Mouse (Mus musculus): Measurements from ENCODE around the gene Ccdc170. TPM values are rescaled to one million over a fixed set of nuclear protein-coding genes. Genes with fewer than 3 reads are reported as not detected.
A peak's percentile ranks its signal among the peaks of the same experiment; 100 is the strongest.
"Not testable (repeated sequence)": the region's sequence is repeated elsewhere in the genome, so short reads cannot be mapped to it uniquely, and the experiment has no call there.

The Ccdc170 gene
- polyA plus RNA-seq (2015; fragmentation: Nextera tagmentation; extraction: Ambion mirVana), result 0.13 TPM in 1 of 2 replicates, not detected in the other

DNA sequence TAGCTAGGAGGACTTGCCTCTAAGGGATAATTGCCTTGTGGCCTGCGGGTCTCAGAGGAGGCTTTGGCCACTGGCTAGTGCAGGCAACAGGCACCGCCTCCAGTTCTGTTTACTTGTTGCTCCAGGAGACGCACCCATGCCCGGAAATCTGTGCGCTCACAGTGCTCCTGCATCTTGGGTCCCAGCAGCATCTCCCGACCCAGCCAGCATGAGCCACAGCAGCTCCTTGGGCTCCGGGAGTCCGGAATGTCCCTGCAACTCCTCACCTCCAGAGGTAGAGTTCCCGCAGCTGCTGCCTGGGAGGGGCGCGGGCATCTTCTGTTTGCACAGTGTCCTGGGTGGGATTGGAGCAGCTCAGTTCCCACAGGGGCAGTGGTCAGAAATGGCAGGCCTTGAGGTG is at the start of gene Ccdc170:
Gene Ccdc170, plus strand, starts transcription at position 148 of the 400 bp plus-strand sequence.
- no peak within 1 kb of the TSS for H3K4me2 ChIP-seq (replicated peaks; ENCODE audit: low read depth)
- 30% methylated on average over 11 of the region's 11 CpGs for WGBS

DNA sequence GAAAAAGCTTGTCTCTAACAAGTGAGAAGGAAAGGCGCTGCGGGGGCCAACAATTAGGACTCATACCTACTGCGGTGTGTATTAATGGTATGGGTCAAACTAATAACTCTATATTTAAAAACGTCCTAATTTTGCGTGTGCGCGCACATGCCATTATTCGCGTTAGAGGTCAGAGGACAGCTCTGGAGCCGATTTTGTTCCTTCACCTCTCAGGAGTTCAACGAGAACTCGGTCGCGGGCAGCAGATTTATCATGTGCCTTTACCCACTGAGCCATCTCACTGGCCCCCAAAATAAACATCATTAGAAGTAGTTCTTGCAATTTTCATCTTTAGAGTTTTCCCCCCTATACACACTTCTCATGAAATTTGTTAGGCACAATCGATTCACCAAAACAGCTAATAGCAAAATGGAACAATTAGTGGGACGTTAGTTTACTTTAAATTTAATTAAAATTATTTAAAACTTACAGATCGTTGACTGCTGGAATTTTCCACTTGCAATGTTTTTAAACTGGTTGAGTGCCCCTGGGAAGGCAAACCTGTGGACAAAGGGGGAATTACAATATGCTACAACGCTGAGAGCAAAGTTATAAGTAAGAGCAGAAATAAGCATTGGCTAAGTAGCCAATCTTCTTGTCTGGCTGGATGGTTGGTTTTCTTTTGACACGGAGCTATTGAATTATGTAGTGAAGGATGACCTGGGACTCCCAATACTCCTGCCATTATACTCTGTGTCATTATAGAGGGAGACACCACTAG is 49.1 kb upstream of the Ccdc170 start:
- H3K4me2 ChIP-seq (replicated peaks; ENCODE audit: low read depth), result peak overlapping the region; percentile 61
- TF ChIP-seq CTCF (IDR thresholded peaks at IDR 0.05; ENCODE audit: low read depth), result peak; percentile 50
- ATAC-seq, result no peak
- H3K4me1 ChIP-seq (replicated peaks; ENCODE audit: control insufficient read depth, insufficient read depth, low read length), result no peaks in the 10 kb centered on the region
- peak overlapping the region; percentile 68 for H3K4me3 ChIP-seq (ENCODE audit: low read depth, low read length)
- peak overlapping the region; percentile 73 for H3K9ac ChIP-seq (ENCODE audit: low read depth, low read length)
- H3K27ac ChIP-seq (ENCODE audit: low read depth, low read length), result peak overlapping the region; percentile 91
- H3K9me3 ChIP-seq (ENCODE audit: control insufficient read depth), result no peaks in the 10 kb centered on the region
- H3K36me3 ChIP-seq (ENCODE audit: control insufficient read depth, insufficient read depth), result peaks cover 11% of the 10 kb centered on the region; the same call in 1 of the 2 replicates
- no peaks in the 10 kb centered on the region for H3K27me3 ChIP-seq (replicated peaks; ENCODE audit: control insufficient read depth, insufficient read depth, low read length)
- 7% methylated on average over 19 of the region's 19 CpGs for WGBS

More for the DNA sequence above, at the start of gene Ccdc170:
- Histone ChIP-seq H3K9ac (ENCODE audit: low read depth, low read length) (no peak within 1 kb of the TSS), H3K27me3 (replicated peaks; ENCODE audit: control insufficient read depth, insufficient read depth, low read length) (no peaks in the 10 kb centered on the region), H3K4me1 (replicated peaks; ENCODE audit: control insufficient read depth, insufficient read depth, low read length) (no peaks in the 10 kb centered on the region), H3K4me3 (ENCODE audit: low read depth, low read length) (no peak within 1 kb of the TSS), H3K36me3 (ENCODE audit: control insufficient read depth, insufficient read depth) (no peaks in the 10 kb centered on the region), H3K27ac (ENCODE audit: low read depth, low read length) (no peak within 1 kb of the TSS), H3K9me3 (ENCODE audit: control insufficient read depth) (no peaks in the 10 kb centered on the region)
- ATAC-seq, result no peak
- no peak for TF ChIP-seq CTCF (IDR thresholded peaks at IDR 0.05; ENCODE audit: low read depth)

DNA sequence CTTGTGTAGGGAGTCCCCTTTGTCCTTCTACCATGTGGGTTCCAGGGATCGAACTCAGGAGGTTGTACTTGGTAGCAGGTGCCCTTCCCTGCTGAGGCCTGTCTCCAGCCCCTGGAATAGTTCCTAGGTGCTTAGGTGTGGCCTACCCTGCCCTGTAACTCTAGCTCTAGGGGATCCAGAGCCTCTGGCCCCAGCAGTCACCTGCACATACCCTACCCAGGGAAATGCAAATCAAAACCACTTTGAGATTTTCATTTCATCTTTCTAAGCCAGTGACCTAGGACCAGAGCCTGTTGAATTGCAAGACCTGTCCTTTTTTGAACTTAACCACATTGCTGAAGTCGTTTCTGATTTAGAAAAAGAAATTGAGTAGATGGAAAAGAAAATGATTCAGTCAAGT is 48.4 kb upstream of the Ccdc170 start:
- not testable (repeated sequence) for H3K4me2 ChIP-seq (replicated peaks; ENCODE audit: low read depth); H3K36me3 ChIP-seq (ENCODE audit: control insufficient read depth, insufficient read depth); H3K4me1 ChIP-seq (replicated peaks; ENCODE audit: control insufficient read depth, insufficient read depth, low read length); ATAC-seq; H3K9me3 ChIP-seq (ENCODE audit: control insufficient read depth); H3K27me3 ChIP-seq (replicated peaks; ENCODE audit: control insufficient read depth, insufficient read depth, low read length); H3K4me3 ChIP-seq (ENCODE audit: low read depth, low read length); H3K27ac ChIP-seq (ENCODE audit: low read depth, low read length); H3K9ac ChIP-seq (ENCODE audit: low read depth, low read length)
- WGBS, result 79% methylated on average over 2 of the region's 2 CpGs

DNA sequence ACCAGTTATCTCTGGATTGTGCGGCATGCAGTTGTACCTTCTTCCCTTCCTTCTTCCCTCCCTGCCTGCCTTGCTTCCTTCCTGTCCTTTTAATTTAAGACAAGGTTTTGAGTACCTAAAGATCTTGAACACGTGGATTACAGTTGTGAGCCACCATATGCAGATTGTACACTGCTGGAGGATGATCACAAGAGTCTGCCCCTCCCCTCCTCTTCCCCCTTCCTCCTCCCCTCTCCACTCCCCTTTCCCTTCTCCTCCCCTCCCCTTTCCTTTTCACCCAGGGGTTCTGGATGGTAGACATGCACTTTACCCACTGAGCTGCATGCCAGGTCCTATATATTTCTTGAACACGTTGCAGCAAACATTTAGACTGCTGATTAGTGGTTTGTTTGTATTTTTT is 46.9 kb upstream of the Ccdc170 start:
- WGBS, result 85% methylated on average over 3 of the region's 3 CpGs
- Histone ChIP-seq H3K4me3 (ENCODE audit: low read depth, low read length) (no peak overlapping the region), H3K27ac (ENCODE audit: low read depth, low read length) (no peak overlapping the region)

DNA sequence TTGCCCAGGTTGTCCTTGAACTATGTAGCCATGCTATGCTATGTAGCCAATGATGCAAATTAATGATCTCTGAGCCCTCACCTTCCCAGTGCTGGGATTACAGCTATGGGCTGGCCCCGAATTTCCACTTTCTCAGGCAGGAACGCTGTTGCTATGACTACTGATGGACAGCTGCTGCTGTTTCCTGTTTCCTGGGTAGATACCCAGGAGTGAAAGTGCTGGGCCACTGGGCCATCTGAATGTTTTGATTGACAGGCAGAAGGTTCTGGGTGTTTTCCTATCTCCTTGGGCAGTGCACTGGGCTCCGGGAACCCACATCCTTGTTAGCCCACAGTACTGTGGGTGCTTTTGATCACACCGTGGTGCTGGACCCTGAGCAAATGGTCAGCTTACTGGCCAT is 25.9 kb upstream of the Ccdc170 start:
- H3K4me1 ChIP-seq (replicated peaks; ENCODE audit: control insufficient read depth, insufficient read depth, low read length), result no peaks in the 10 kb centered on the region
- H3K4me2 ChIP-seq (replicated peaks; ENCODE audit: low read depth), result no peak overlapping the region
- no peak for ATAC-seq
- H3K9me3 ChIP-seq (ENCODE audit: control insufficient read depth), result no peaks in the 10 kb centered on the region
- TF ChIP-seq CTCF (IDR thresholded peaks at IDR 0.05; ENCODE audit: low read depth), result no peak
- peaks cover 25% of the 10 kb centered on the region for H3K36me3 ChIP-seq (ENCODE audit: control insufficient read depth, insufficient read depth)
- no peak overlapping the region for H3K27ac ChIP-seq (ENCODE audit: low read depth, low read length)
- H3K4me3 ChIP-seq (ENCODE audit: low read depth, low read length), result no peak overlapping the region
- WGBS, result 85% methylated on average over 4 of the region's 4 CpGs
- no peak overlapping the region for H3K9ac ChIP-seq (ENCODE audit: low read depth, low read length)
- no peaks in the 10 kb centered on the region for H3K27me3 ChIP-seq (replicated peaks; ENCODE audit: control insufficient read depth, insufficient read depth, low read length)

More for the DNA sequence above, 46.9 kb upstream of the Ccdc170 start:
- Histone ChIP-seq H3K9me3 (ENCODE audit: control insufficient read depth) (no peaks in the 10 kb centered on the region), H3K9ac (ENCODE audit: low read depth, low read length) (no peak overlapping the region), H3K27me3 (replicated peaks; ENCODE audit: control insufficient read depth, insufficient read depth, low read length) (no peaks in the 10 kb centered on the region), H3K4me2 (replicated peaks; ENCODE audit: low read depth) (no peak overlapping the region), H3K4me1 (replicated peaks; ENCODE audit: control insufficient read depth, insufficient read depth, low read length) (no peaks in the 10 kb centered on the region), H3K36me3 (ENCODE audit: control insufficient read depth, insufficient read depth) (peaks cover 20% of the 10 kb centered on the region)
- no peak for ATAC-seq
- TF ChIP-seq CTCF (IDR thresholded peaks at IDR 0.05; ENCODE audit: low read depth), result no peak

DNA sequence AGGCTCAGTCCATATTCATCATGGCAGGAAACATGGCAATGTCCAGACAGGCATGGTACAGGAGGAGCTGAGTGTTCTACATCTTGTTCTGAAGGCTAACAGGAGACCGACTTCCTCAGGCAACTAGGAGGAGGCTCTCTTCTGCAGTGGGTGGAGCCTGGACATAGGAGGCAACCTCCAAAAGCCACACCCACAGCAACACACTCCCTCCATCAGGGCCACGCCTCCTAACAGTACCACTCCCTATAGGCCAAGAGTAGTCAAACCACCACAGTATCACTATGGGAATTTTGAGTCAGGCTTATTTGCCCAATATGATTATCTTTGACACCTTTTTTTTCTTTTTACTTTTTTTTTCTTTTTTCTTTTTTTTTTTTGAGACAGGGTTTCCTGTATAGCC is 22.1 kb upstream of the Ccdc170 start:
- H3K27me3 ChIP-seq (replicated peaks; ENCODE audit: control insufficient read depth, insufficient read depth, low read length), result no peaks in the 10 kb centered on the region
- no peak for ATAC-seq
- no peak overlapping the region for H3K9ac ChIP-seq (ENCODE audit: low read depth, low read length)
- no peak overlapping the region for H3K4me2 ChIP-seq (replicated peaks; ENCODE audit: low read depth)
- peaks cover 3% of the 10 kb centered on the region for H3K36me3 ChIP-seq (ENCODE audit: control insufficient read depth, insufficient read depth)
- no peak for TF ChIP-seq CTCF (IDR thresholded peaks at IDR 0.05; ENCODE audit: low read depth)
- H3K9me3 ChIP-seq (ENCODE audit: control insufficient read depth), result no peaks in the 10 kb centered on the region
- H3K4me1 ChIP-seq (replicated peaks; ENCODE audit: control insufficient read depth, insufficient read depth, low read length), result no peaks in the 10 kb centered on the region
- 100% methylated on average over 2 of the region's 2 CpGs for WGBS
- no peak overlapping the region for H3K4me3 ChIP-seq (ENCODE audit: low read depth, low read length)
- H3K27ac ChIP-seq (ENCODE audit: low read depth, low read length), result no peak overlapping the region
